Mouse (Mus musculus) testis, adult 2 months (tissue): ENCODE data around the gene Mthfsl. TPM values are rescaled to one million over a fixed set of nuclear protein-coding genes. Genes with fewer than 3 reads are reported as not detected.
"Not testable (repeated sequence)": the region's sequence is repeated elsewhere in the genome, so short reads cannot be mapped to it uniquely, and the experiment has no call there.

Experiments
- H3K27ac ChIP-seq: fragments of 200-500 bp; 2 replicates; pipeline ENCODE4 v1.5.1; 2012; ENCODE audit warnings: low read depth, low read length; ENCODE audit not compliant: control insufficient read depth, insufficient read depth
- H3K27me3 ChIP-seq: fragments of 200-500 bp; 2 replicates; pipeline ENCODE4 v1.6.1; 2012; ENCODE audit warnings: mild to moderate bottlenecking, low read length, moderate library complexity; ENCODE audit not compliant: control insufficient read depth, insufficient read depth
- H3K36me3 ChIP-seq: fragments of 200-500 bp; 2 replicates; pipeline ENCODE4 v1.6.1; 2012; ENCODE audit warnings: mild to moderate bottlenecking, low read length; ENCODE audit not compliant: control insufficient read depth, insufficient read depth
- H3K4me1 ChIP-seq: fragments of 200-500 bp; 2 replicates; pipeline ENCODE4 v1.6.1; 2012; ENCODE audit warnings: low read length; ENCODE audit not compliant: control insufficient read depth, insufficient read depth
- H3K4me3 ChIP-seq: fragments of 200-500 bp; 2 replicates; pipeline ENCODE4 v1.5.1; 2012; ENCODE audit warnings: low read depth, mild to moderate bottlenecking, low read length, moderate library complexity, mixed read lengths; ENCODE audit not compliant: control insufficient read depth
- POLR2A ChIP-seq: fragments of 200-500 bp; IDR thresholded peaks from 2 replicates; pipeline ENCODE4 v1.6.1; 2012; ENCODE audit warnings: low read depth, mild to moderate bottlenecking, inconsistent platforms, low read length, moderate library complexity; ENCODE audit not compliant: control insufficient read depth
- polyA plus RNA-seq: library from polyadenylated mRNA; depleted of rRNA; stranded (reverse); fragments of >200 nt; gene quantifications from 2 replicates; pipeline ENCODE4 v1.2.3, GENCODE M21; 2012

The Mthfsl gene
- polyA plus RNA-seq, 1 experiment: 7.4 TPM

GRCm38 (mm10) chr9:88719073-88719921 lies 799 bp downstream of the Mthfsl start:
- H3K4me3 ChIP-seq: peak overlapping the region; percentile 68
- peak overlapping the region; percentile 49; the same call in 1 of the 2 replicates for H3K27ac ChIP-seq
- TF ChIP-seq POLR2A: 0 out of 2 replicates have a peak, but pooled peaks have one; percentile 13
- H3K36me3 ChIP-seq, H3K27me3 ChIP-seq, H3K4me1 ChIP-seq: not testable (repeated sequence)

- not testable (repeated sequence) for H3K27me3 ChIP-seq, H3K4me3 ChIP-seq, H3K36me3 ChIP-seq, H3K27ac ChIP-seq, H3K4me1 ChIP-seq
Measured at GRCm38 (mm10) chr9:88718593-88718992, 1.5 kb downstream of the Mthfsl start.

DNA sequence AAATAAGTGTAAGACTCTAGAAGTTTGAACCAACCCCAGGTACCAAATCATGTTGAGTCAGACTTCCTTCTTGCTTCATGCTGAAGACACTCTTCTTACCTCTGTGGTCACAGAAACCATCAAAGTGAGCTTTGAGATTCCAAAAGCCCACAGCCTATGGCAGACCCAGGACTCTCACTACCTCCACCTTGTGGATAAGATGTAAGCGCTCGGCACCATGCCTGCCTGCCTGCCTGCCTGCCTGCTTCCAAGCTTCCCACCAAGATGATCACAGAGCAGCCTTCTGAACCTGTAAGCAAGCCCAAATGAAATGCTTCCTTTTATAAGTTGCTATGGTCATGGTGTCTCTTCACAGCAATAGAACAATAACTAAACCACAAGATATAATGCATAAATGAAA lies 2.0 kb downstream of the Mthfsl start:
- H3K27me3 ChIP-seq, H3K27ac ChIP-seq, H3K4me3 ChIP-seq, H3K4me1 ChIP-seq, H3K36me3 ChIP-seq: not testable (repeated sequence)

DNA sequence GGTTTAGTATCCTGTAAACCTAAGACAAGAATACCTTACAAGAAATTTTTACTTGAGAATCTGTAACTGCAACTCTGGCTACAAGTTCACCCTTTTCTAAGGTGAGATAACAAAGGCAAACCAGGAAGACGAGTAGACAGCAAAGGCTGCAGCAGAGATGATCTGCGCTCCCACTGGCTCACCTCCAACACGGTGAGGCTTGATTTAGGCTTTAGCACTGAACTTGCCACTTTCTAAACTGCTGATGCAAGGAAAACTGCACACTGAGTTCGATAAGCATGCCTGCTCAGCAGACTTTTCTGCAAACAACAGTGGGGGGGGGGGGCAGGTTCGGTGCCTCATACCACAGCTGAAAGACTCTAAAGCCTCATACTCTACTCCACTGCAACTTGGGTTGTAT lies 5.6 kb downstream of the Mthfsl start:
- not testable (repeated sequence) for H3K27ac ChIP-seq, H3K4me3 ChIP-seq, H3K36me3 ChIP-seq, H3K4me1 ChIP-seq, H3K27me3 ChIP-seq

- not testable (repeated sequence) for H3K4me1 ChIP-seq, H3K27ac ChIP-seq, H3K4me3 ChIP-seq, H3K27me3 ChIP-seq, H3K36me3 ChIP-seq
Measured at GRCm38 (mm10) chr9:88712164-88712749, 7.8 kb downstream of the Mthfsl start.

- not testable (repeated sequence) for H3K36me3 ChIP-seq, H3K4me1 ChIP-seq, H3K27me3 ChIP-seq, H3K4me3 ChIP-seq, H3K27ac ChIP-seq
Measured at GRCm38 (mm10) chr9:88710910-88711438, 9.1 kb downstream of the Mthfsl start.

DNA sequence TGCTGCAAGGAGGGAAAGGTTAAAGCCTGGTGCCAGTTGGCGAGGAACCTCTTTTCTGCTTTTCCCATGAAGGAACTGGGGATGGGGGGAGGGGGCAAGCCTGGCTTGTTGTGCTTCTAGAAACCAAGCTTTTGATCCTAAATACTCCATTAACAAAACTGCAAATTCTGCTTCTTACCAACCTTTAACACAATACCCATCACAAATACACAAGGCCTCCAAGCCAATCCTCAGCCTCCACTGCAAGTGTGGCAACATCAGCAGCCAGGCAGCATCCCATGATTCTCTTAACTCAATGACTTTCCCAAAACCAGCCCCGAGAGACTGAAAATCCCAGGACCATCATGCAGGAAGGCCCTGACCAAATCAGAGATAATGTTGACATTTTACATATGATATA lies 9.7 kb downstream of the Mthfsl start:
- not testable (repeated sequence) for H3K4me3 ChIP-seq, H3K27me3 ChIP-seq, H3K4me1 ChIP-seq, H3K36me3 ChIP-seq, H3K27ac ChIP-seq

DNA sequence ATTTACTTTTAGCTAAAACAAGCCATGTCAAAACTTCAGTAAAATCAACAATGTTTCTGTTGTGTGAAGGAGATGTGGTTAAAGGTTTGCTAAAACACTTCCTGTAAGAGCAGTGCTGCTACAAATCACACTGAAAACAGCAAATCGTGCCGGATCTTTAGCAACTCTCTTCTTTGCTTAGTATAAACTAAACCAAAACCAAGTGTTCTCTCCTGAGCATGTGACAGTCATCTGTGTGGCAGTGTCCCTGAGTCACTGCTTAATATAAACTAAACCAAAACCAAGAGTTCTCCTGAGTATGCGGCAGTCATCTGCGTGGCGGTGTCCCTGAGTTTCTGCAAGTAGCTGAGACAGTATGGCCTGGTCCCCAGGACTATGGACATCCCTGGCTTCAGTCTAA lies 10.3 kb downstream of the Mthfsl start:
- H3K36me3 ChIP-seq, H3K4me1 ChIP-seq, H3K27ac ChIP-seq, H3K4me3 ChIP-seq, H3K27me3 ChIP-seq: not testable (repeated sequence)
